In the genomic region with DNA sequence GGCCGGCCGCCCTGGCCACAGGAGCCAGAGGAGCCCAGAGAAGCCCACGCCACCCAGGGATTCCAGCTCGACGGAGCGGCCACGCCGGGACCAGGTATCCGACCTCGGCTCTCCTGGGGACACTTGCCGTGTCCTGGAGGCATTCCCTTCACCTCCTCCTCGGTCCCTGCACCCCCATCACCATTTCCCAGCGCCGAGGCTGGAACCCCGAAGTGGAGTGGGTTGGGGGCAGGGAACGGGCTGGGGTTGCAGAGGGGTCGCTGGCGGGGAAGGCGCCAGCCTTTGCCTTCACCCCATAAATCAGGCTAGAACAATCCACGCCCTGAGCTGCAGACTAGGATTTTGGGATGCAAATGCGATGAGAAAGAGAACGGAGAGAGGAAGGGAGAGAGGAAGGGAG, we compare ENCODE assay signal across 8 mouse cellular contexts. TPM values are rescaled to one million over a fixed set of nuclear protein-coding genes. Genes with fewer than 3 reads are reported as not detected.
DNase-seq lines count a peak whose midpoint lies in the region; ATAC-seq lines count a peak whose summit lies in the region.

No protein-coding gene starts in this region.

- 3% methylated on average over 22 of the region's 22 CpGs for WGBS in embryonic facial prominence, embryonic 13.5 days
- 1% methylated on average over 22 of the region's 22 CpGs for WGBS in hindbrain, embryonic 14.5 days
- WGBS in midbrain, embryonic 15.5 days, result 0% methylated on average over 22 of the region's 22 CpGs

- no peaks in the 10 kb centered on the region for H3K36me3 ChIP-seq in embryonic facial prominence, embryonic 13.5 days
- H3K36me3 ChIP-seq in hindbrain, embryonic 14.5 days (replicated peaks; ENCODE audit: control insufficient read depth, insufficient read depth), result peaks cover 29% of the 10 kb centered on the region; the same call in 1 of the 2 replicates
- no peaks in the 10 kb centered on the region for H3K36me3 ChIP-seq in midbrain, embryonic 15.5 days (replicated peaks)

- ATAC-seq in embryonic facial prominence, embryonic 13.5 days (ENCODE audit: insufficient number of reproducible peaks, insufficient read depth, low FRiP score, low TSS enrichment, low read depth), result no peak
- no peak for ATAC-seq in hindbrain, embryonic 14.5 days (ENCODE audit: low FRiP score)
- no peak for ATAC-seq in midbrain, embryonic 15.5 days (replicated peaks)
- ATAC-seq in erythroid progenitor cell, adult 5-6 weeks (replicated peaks; ENCODE audit: low FRiP score, poor library complexity, severe bottlenecking), result no peak

- H3K9me3 ChIP-seq in embryonic facial prominence, embryonic 13.5 days, result no peaks in the 10 kb centered on the region
- no peaks in the 10 kb centered on the region for H3K9me3 ChIP-seq in hindbrain, embryonic 14.5 days (ENCODE audit: control insufficient read depth, low read length)
- no peaks in the 10 kb centered on the region for H3K9me3 ChIP-seq in midbrain, embryonic 15.5 days

- intact Hi-C loops in left cerebral cortex, postnatal 36 days (cut with DNase I), result no loop called here
- intact Hi-C loops in left cerebral cortex, postnatal 4 days (cut with DNase I), result loop anchor here (5.0 kb wide), 1 partner anchor 37 kb away; no protein-coding TSS in a partner anchor

- H3K4me2 ChIP-seq in embryonic facial prominence, embryonic 13.5 days, result peak overlapping the region; percentile 61
- peak overlapping the region; percentile 91 for H3K4me2 ChIP-seq in hindbrain, embryonic 14.5 days (replicated peaks)
- peak overlapping the region; percentile 73 for H3K4me2 ChIP-seq in midbrain, embryonic 15.5 days

- peaks cover 100% of the 10 kb centered on the region for H3K27me3 ChIP-seq in embryonic facial prominence, embryonic 13.5 days
- 0 out of 2 replicates have a peak, but pooled peaks cover 11% of the 10 kb centered on the region for H3K27me3 ChIP-seq in hindbrain, embryonic 14.5 days (ENCODE audit: control insufficient read depth, insufficient read depth, low read length)
- peaks cover 16% of the 10 kb centered on the region; the same call in 1 of the 2 replicates for H3K27me3 ChIP-seq in midbrain, embryonic 15.5 days (replicated peaks)

- peak; percentile 25 to 37 for DNase-seq in left cerebral cortex, postnatal 36 days (ENCODE audit: low spot score in 2 of 2)
- DNase-seq in left cerebral cortex, postnatal 4 days, result no peak
- no peak for DNase-seq in hindbrain, embryonic 14.5 days (ENCODE audit: low spot score)
- DNase-seq in retina, postnatal 1 day, result no peak
- DNase-seq in adrenal gland, postnatal 10 days, result no peak

- H3K4me3 ChIP-seq in embryonic facial prominence, embryonic 13.5 days, result peak overlapping the region; percentile 42
- H3K4me3 ChIP-seq in hindbrain, embryonic 14.5 days (replicated peaks; ENCODE audit: low read length), result peak overlapping the region; percentile 88
- H3K4me3 ChIP-seq in midbrain, embryonic 15.5 days, result peak overlapping the region; percentile 79

- no peak overlapping the region for H3K27ac ChIP-seq in embryonic facial prominence, embryonic 13.5 days
- peak overlapping the region; percentile 99 for H3K27ac ChIP-seq in hindbrain, embryonic 14.5 days
- peak overlapping the region; percentile 89 for H3K27ac ChIP-seq in midbrain, embryonic 15.5 days

- peak overlapping the region; percentile 27; the same call in 1 of the 2 replicates for H3K9ac ChIP-seq in embryonic facial prominence, embryonic 13.5 days
- peak overlapping the region; percentile 99 for H3K9ac ChIP-seq in hindbrain, embryonic 14.5 days
- peak overlapping the region; percentile 73 for H3K9ac ChIP-seq in midbrain, embryonic 15.5 days

- peaks cover 19% of the 10 kb centered on the region for H3K4me1 ChIP-seq in embryonic facial prominence, embryonic 13.5 days
- H3K4me1 ChIP-seq in hindbrain, embryonic 14.5 days (replicated peaks; ENCODE audit: control insufficient read depth, insufficient read depth, low read length), result peaks cover 25% of the 10 kb centered on the region
- H3K4me1 ChIP-seq in midbrain, embryonic 15.5 days, result peaks cover 76% of the 10 kb centered on the region

RNA-seq across cellular contexts. Expression of gene Polg, which starts 39.2 kb away (rescaled TPM):
- total RNA-seq in left cerebral cortex, postnatal 36 days (2021), result 10 to 100 TPM; 77.8 to 97.5 TPM
- total RNA-seq in left cerebral cortex, postnatal 4 days (2021), result 10 to 100 TPM; 75.8 to 80.6 TPM
- polyA plus RNA-seq in embryonic facial prominence, embryonic 13.5 days (2015; fragmentation: Nextera tagmentation; extraction: Ambion mirVana), result 28.8 and 33.0 TPM in 2 replicates
- polyA plus RNA-seq in hindbrain, embryonic 14.5 days (2014; fragmentation: Nextera tagmentation; extraction: Ambion mirVana), result 26.3 and 28.9 TPM in 2 replicates
- polyA plus RNA-seq in midbrain, embryonic 15.5 days (2015; fragmentation: Nextera tagmentation; extraction: Ambion mirVana), result 22.7 and 27.0 TPM in 2 replicates
- 14.7 and 28.5 TPM in 2 replicates for total RNA-seq in erythroid progenitor cell, adult 5-6 weeks (2015; ENCODE audit: low replicate concordance)
- 50.2 and 51.1 TPM in 2 replicates for total RNA-seq in erythroid progenitor cell, adult 5-6 weeks (2017; ENCODE audit: low replicate concordance)
- total RNA-seq in adrenal gland, postnatal 10 days (2021), result 10 to 100 TPM; 78.9 to 83.1 TPM

Comparison
In these comparisons a context has a peak if more than half of its experiments do, and no peak if none do; other contexts are left out.
1. DNase-seq: peak in left cerebral cortex, postnatal 36 days (2 of 2); none in left cerebral cortex, postnatal 4 days (single experiment), hindbrain, embryonic 14.5 days (single experiment), retina, postnatal 1 day (single experiment) and adrenal gland, postnatal 10 days (single experiment).
2. H3K9ac ChIP-seq: peak in every context shown above with its lines; median percentile 99 in hindbrain, embryonic 14.5 days; 73 in midbrain, embryonic 15.5 days; 27 in embryonic facial prominence, embryonic 13.5 days.
3. Peak in every context shown above with its lines, with median percentiles within 50 percentile points of each other: H3K4me2 ChIP-seq and H3K4me3 ChIP-seq.